Comparison of ENCODE assay signal across 12 mouse cellular contexts in genomic region chr14:29937466-29937865, GRCm38 (mm10). TPM values are rescaled to one million over a fixed set of nuclear protein-coding genes. Genes with fewer than 3 reads are reported as not detected.
DNase-seq lines count a peak whose midpoint lies in the region; ATAC-seq and TF ChIP-seq lines count a peak whose summit lies in the region.
"Had no signal": no experiment of that assay in that cellular context is flagged by ENCODE, and none has a peak within 500 bp of the region (broad histone marks: within the 10 kb centered on the region; RNA-seq: fewer than 3 reads in every experiment).

No protein-coding gene starts in this region.

- peak; percentile 81 for ATAC-seq in forebrain, postnatal 0 days
- ATAC-seq in forebrain, embryonic 15.5 days (replicated peaks), result no peak; the same call in 1 of the 2 replicates
- ATAC-seq in monocyte, adult 5-6 weeks (replicated peaks; ENCODE audit: insufficient number of reproducible peaks, low FRiP score, low TSS enrichment, poor library complexity, severe bottlenecking), result no peak

- no peaks in the 10 kb centered on the region for H3K9me3 ChIP-seq in forebrain, postnatal 0 days (ENCODE audit: low read length)
- no peaks in the 10 kb centered on the region for H3K9me3 ChIP-seq in forebrain, embryonic 15.5 days

- H3K9ac ChIP-seq in forebrain, postnatal 0 days, result no peak overlapping the region
- H3K9ac ChIP-seq in forebrain, embryonic 15.5 days (replicated peaks), result no peak overlapping the region

- H3K4me3 ChIP-seq in forebrain, postnatal 0 days (ENCODE audit: low read depth, low read length), result no peak overlapping the region
- H3K4me3 ChIP-seq in forebrain, embryonic 15.5 days, result no peak overlapping the region
- H3K4me3 ChIP-seq in layer of hippocampus, adult 2 months, result 0 out of 2 replicates have a peak overlapping the region, but pooled peaks have one; percentile 15
- H3K4me3 ChIP-seq: erythroblast, embryonic 14.5 days had no signal

- DNase-seq in forebrain, postnatal 0 days, result peak; percentile 79
- peak; percentile 37 to 65 for DNase-seq in layer of hippocampus, adult 2 months (ENCODE audit: low spot score in 2 of 2)
- DNase-seq in layer of hippocampus, postnatal 25 days (ENCODE audit: extremely low spot score in 1 of 2, low spot score in 1 of 2), result no peak
- peak; percentile 49 for DNase-seq in brain, embryonic 18.5 days (ENCODE audit: low read depth, low spot score)
- peak; percentile 41 to 45 for DNase-seq in left cerebral cortex, postnatal 36 days (ENCODE audit: low spot score in 2 of 2)
- DNase-seq: cerebellum, adult 11 months; heart, postnatal 4 days; kidney, postnatal 36 days; lung, postnatal 4 days had no signal

- no peaks in the 10 kb centered on the region for H3K36me3 ChIP-seq in forebrain, postnatal 0 days (ENCODE audit: insufficient read depth)
- no peaks in the 10 kb centered on the region for H3K36me3 ChIP-seq in forebrain, embryonic 15.5 days

- no peaks in the 10 kb centered on the region for H3K4me1 ChIP-seq in forebrain, postnatal 0 days (ENCODE audit: insufficient read depth)
- H3K4me1 ChIP-seq in forebrain, embryonic 15.5 days, result peaks cover 8% of the 10 kb centered on the region; the same call in 1 of the 2 replicates

- H3K27ac ChIP-seq in forebrain, postnatal 0 days (ENCODE audit: low read depth, low read length), result no peak overlapping the region
- H3K27ac ChIP-seq in forebrain, embryonic 15.5 days (replicated peaks), result no peak overlapping the region
- H3K27ac ChIP-seq in layer of hippocampus, adult 2 months, result peak overlapping the region; percentile 39; the same call in 1 of the 2 replicates

- peak overlapping the region; percentile 13; the same call in 1 of the 2 replicates for H3K4me2 ChIP-seq in forebrain, postnatal 0 days (ENCODE audit: low read depth)
- H3K4me2 ChIP-seq in forebrain, embryonic 15.5 days (replicated peaks), result no peak overlapping the region

- intact Hi-C loops in left cerebral cortex, postnatal 36 days (cut with DNase I), result loop anchor here (5.0 kb wide), 2 partner anchors 100 to 215 kb away; partner anchors contain the start of gene Cacna2d3

- no peaks in the 10 kb centered on the region for H3K27me3 ChIP-seq in forebrain, postnatal 0 days (ENCODE audit: insufficient read depth, low read length)
- no peaks in the 10 kb centered on the region for H3K27me3 ChIP-seq in forebrain, embryonic 15.5 days

- whole genome bisulfite sequencing in forebrain, postnatal 0 days, result 65% methylated on average over 15 of the region's 15 CpGs
- WGBS in forebrain, embryonic 15.5 days, result 77% methylated on average over 15 of the region's 15 CpGs

- TF ChIP-seq CTCF in forebrain, postnatal 0 days (IDR thresholded peaks at IDR 0.05; ENCODE audit: low read depth), result peak; percentile 63
- peak; percentile 73 for TF ChIP-seq CTCF in layer of hippocampus, adult 2 months (conservative IDR thresholded peaks at IDR 0.05)

RNA-seq across cellular contexts. Expression of gene Selenok, which starts 30.6 kb away (rescaled TPM):
- 95.6 and 154 TPM in 2 replicates for total RNA-seq in forebrain, postnatal 0 days (2014; rRNA removed)
- polyA plus RNA-seq in forebrain, postnatal 0 days (2015; fragmentation: Nextera tagmentation; extraction: Ambion mirVana), result 446 and 494 TPM in 2 replicates
- polyA plus RNA-seq in forebrain, embryonic 15.5 days (2015; fragmentation: Nextera tagmentation; extraction: Ambion mirVana), result 440 and 448 TPM in 2 replicates
- 100 to 1,000 TPM; 107 to 110 TPM for total RNA-seq in layer of hippocampus, adult 2 months (2021)
- total RNA-seq in layer of hippocampus, postnatal 25 days (2021), result 100 to 1,000 TPM; 105 to 130 TPM
- total RNA-seq in left cerebral cortex, postnatal 36 days (2021), result 100 to 1,000 TPM; 119 to 143 TPM
- total RNA-seq in monocyte, adult 5-6 weeks (2017), result 363 to 500 TPM (median 474 TPM) in 3 replicates

RNA-seq across cellular contexts. Expression of gene Actr8, which starts 40.7 kb away (rescaled TPM):
- 58.3 and 68.6 TPM in 2 replicates for total RNA-seq in forebrain, postnatal 0 days (2014; rRNA removed)
- polyA plus RNA-seq in forebrain, postnatal 0 days (2015; fragmentation: Nextera tagmentation; extraction: Ambion mirVana), result 38.6 and 49.2 TPM in 2 replicates
- polyA plus RNA-seq in forebrain, embryonic 15.5 days (2015; fragmentation: Nextera tagmentation; extraction: Ambion mirVana), result 85.2 and 86.6 TPM in 2 replicates
- total RNA-seq in layer of hippocampus, adult 2 months (2021), result 10 to 100 TPM; 84.0 to 90.4 TPM
- total RNA-seq in layer of hippocampus, postnatal 25 days (2021), result 10 to 100 TPM; 67.1 to 81.7 TPM
- total RNA-seq in left cerebral cortex, postnatal 36 days (2021), result 10 to 100 TPM; 67.2 to 97.4 TPM
- 36.7 to 66.2 TPM (median 39.9 TPM) in 3 replicates for total RNA-seq in monocyte, adult 5-6 weeks (2017)

Comparison
In these comparisons a context has a peak if more than half of its experiments do, and no peak if none do; other contexts are left out.
1. DNase-seq: peak in forebrain, postnatal 0 days (single experiment), layer of hippocampus, adult 2 months (2 of 2), brain, embryonic 18.5 days (single experiment) and left cerebral cortex, postnatal 36 days (2 of 2); none in layer of hippocampus, postnatal 25 days (0 of 2).